In genomic region chr13:21789925-21790324, GRCm38 (mm10) we compare ENCODE assay signal across 18 mouse cellular contexts. TPM values are rescaled to one million over a fixed set of nuclear protein-coding genes. Genes with fewer than 3 reads are reported as not detected.
DNase-seq lines count a peak whose midpoint lies in the region; ATAC-seq and TF ChIP-seq lines count a peak whose summit lies in the region.
"Had no signal": no experiment of that assay in that cellular context is flagged by ENCODE, and none has a peak within 500 bp of the region (broad histone marks: within the 10 kb centered on the region; RNA-seq: fewer than 3 reads in every experiment).

No protein-coding gene starts in this region.

- H3K27me3 ChIP-seq in kidney, embryonic 15.5 days = no peaks in the 10 kb centered on the region
- no peaks in the 10 kb centered on the region for H3K27me3 ChIP-seq in testis, adult 2 months (ENCODE audit: control insufficient read depth, insufficient read depth, low read length)
- H3K27me3 ChIP-seq in embryonic facial prominence, embryonic 10.5 days (replicated peaks; ENCODE audit: low read depth, poor library complexity, severe bottlenecking) = no peaks in the 10 kb centered on the region
- H3K27me3 ChIP-seq: embryonic facial prominence, embryonic 15.5 days; heart, embryonic 13.5 days had no signal

- peaks cover 24% of the 10 kb centered on the region for H3K4me1 ChIP-seq in kidney, embryonic 15.5 days
- peaks cover 2% of the 10 kb centered on the region; the same call in 1 of the 2 replicates for H3K4me1 ChIP-seq in testis, adult 2 months (ENCODE audit: control insufficient read depth, insufficient read depth, low read length)
- peaks cover 31% of the 10 kb centered on the region for H3K4me1 ChIP-seq in embryonic facial prominence, embryonic 10.5 days

- 47% methylated on average over 6 of the region's 6 CpGs for WGBS in kidney, embryonic 15.5 days
- WGBS in embryonic facial prominence, embryonic 10.5 days = 55% methylated on average over 6 of the region's 6 CpGs

- H3K9ac ChIP-seq in kidney, embryonic 15.5 days = no peak overlapping the region
- H3K9ac ChIP-seq: embryonic facial prominence, embryonic 15.5 days had no signal

- H3K27ac ChIP-seq in kidney, embryonic 15.5 days = peak overlapping the region; percentile 45; the same call in 1 of the 2 replicates
- H3K27ac ChIP-seq in testis, adult 2 months (ENCODE audit: control insufficient read depth, insufficient read depth, low read depth, low read length) = no peak overlapping the region
- H3K27ac ChIP-seq in embryonic facial prominence, embryonic 10.5 days (replicated peaks) = peak overlapping the region; percentile 89
- H3K27ac ChIP-seq: embryonic facial prominence, embryonic 15.5 days; hindbrain, postnatal 0 days had no signal

- H3K9me3 ChIP-seq in kidney, embryonic 15.5 days (replicated peaks) = no peaks in the 10 kb centered on the region
- H3K9me3 ChIP-seq in embryonic facial prominence, embryonic 10.5 days = no peaks in the 10 kb centered on the region
- H3K9me3 ChIP-seq: embryonic facial prominence, embryonic 15.5 days; G1E; heart, embryonic 13.5 days had no signal

- TF ChIP-seq POLR2A in testis, adult 2 months (IDR thresholded peaks at IDR 0.05; ENCODE audit: control insufficient read depth, low read depth, low read length) = no peak

- DNase-seq in kidney, postnatal 4 days = no peak
- DNase-seq in testis, postnatal 14 days (ENCODE audit: low spot score) = no peak
- no peak for DNase-seq in embryonic facial prominence, embryonic 10.5 days (ENCODE audit: low spot score)
- no peak for DNase-seq in neural tube, embryonic 10.5 days (ENCODE audit: extremely low spot score, low spot score)
- no peak for DNase-seq in MN1 (ENCODE audit: low spot score)
- DNase-seq: cerebellum, adult 11 months; cerebellum, postnatal 36 days; heart, postnatal 4 days; kidney, adult 2 months had no signal

- no peaks in the 10 kb centered on the region for H3K36me3 ChIP-seq in kidney, embryonic 15.5 days
- no peaks in the 10 kb centered on the region for H3K36me3 ChIP-seq in testis, adult 2 months (ENCODE audit: control insufficient read depth, insufficient read depth, low read length)
- H3K36me3 ChIP-seq in embryonic facial prominence, embryonic 10.5 days (replicated peaks) = no peaks in the 10 kb centered on the region
- H3K36me3 ChIP-seq: embryonic facial prominence, embryonic 15.5 days; G1E; heart, embryonic 13.5 days had no signal

- ATAC-seq in kidney, embryonic 15.5 days (replicated peaks; ENCODE audit: low FRiP score) = no peak
- ATAC-seq: CD4-positive, CD25-positive, alpha-beta regulatory T cell, adult 4 months; forebrain, embryonic 16.5 days; hindbrain, postnatal 0 days had no signal

- H3K4me3 ChIP-seq in kidney, embryonic 15.5 days (replicated peaks) = no peak overlapping the region
- peak overlapping the region; percentile 63 for H3K4me3 ChIP-seq in testis, adult 2 months (ENCODE audit: control insufficient read depth, low read depth, low read length)
- no peak overlapping the region for H3K4me3 ChIP-seq in embryonic facial prominence, embryonic 10.5 days

- H3K4me2 ChIP-seq in kidney, embryonic 15.5 days = no peak overlapping the region

- TF ChIP-seq CTCF in testis, adult 2 months (IDR thresholded peaks at IDR 0.05; ENCODE audit: control insufficient read depth, insufficient read depth, insufficient replicate concordance, low read depth, low read length) = no peak

RNA-seq across cellular contexts. Expression of gene Hist1h2bp, which starts 2.7 kb away (rescaled TPM):
- polyA plus RNA-seq in kidney, embryonic 15.5 days (2015; fragmentation: Nextera tagmentation; extraction: Ambion mirVana) = 1.8 and 3.8 TPM in 2 replicates
- polyA plus RNA-seq in testis, adult 2 months (2012; rRNA removed) = 155 and 156 TPM in 2 replicates
- polyA plus RNA-seq in embryonic facial prominence, embryonic 10.5 days (2016; fragmentation: Nextera tagmentation; extraction: Ambion mirVana) = 3.1 and 3.2 TPM in 2 replicates
- polyA plus RNA-seq: CD4-positive, CD25-positive, alpha-beta regulatory T cell, adult 4 months; hindbrain, postnatal 0 days; kidney, adult 2 months had no signal

RNA-seq across cellular contexts. Expression of gene Hist1h2an, which starts 2.9 kb away (rescaled TPM):
- polyA plus RNA-seq in kidney, embryonic 15.5 days (2015; fragmentation: Nextera tagmentation; extraction: Ambion mirVana) = 7.2 and 7.4 TPM in 2 replicates
- polyA plus RNA-seq in testis, adult 2 months (2012; rRNA removed) = 1.8 and 2.1 TPM in 2 replicates
- 10.9 and 18.0 TPM in 2 replicates for polyA plus RNA-seq in embryonic facial prominence, embryonic 10.5 days (2016; fragmentation: Nextera tagmentation; extraction: Ambion mirVana)
- polyA plus RNA-seq: midbrain, postnatal 0 days had no signal

RNA-seq across cellular contexts. Expression of gene Hist1h3i, which starts 6.8 kb away (rescaled TPM):
- polyA plus RNA-seq in kidney, embryonic 15.5 days (2015; fragmentation: Nextera tagmentation; extraction: Ambion mirVana) = 134 and 151 TPM in 2 replicates
- 5.8 and 7.4 TPM in 2 replicates for polyA plus RNA-seq in testis, adult 2 months (2012; rRNA removed)
- polyA plus RNA-seq in embryonic facial prominence, embryonic 10.5 days (2016; fragmentation: Nextera tagmentation; extraction: Ambion mirVana) = 102 and 103 TPM in 2 replicates
- polyA plus RNA-seq: CD4-positive, CD25-positive, alpha-beta regulatory T cell, adult 4 months had no signal

RNA-seq across cellular contexts. Expression of gene Hist1h1b, which starts 9.5 kb away (rescaled TPM):
- polyA plus RNA-seq in kidney, embryonic 15.5 days (2015; fragmentation: Nextera tagmentation; extraction: Ambion mirVana) = 24.0 and 28.9 TPM in 2 replicates
- 0.36 TPM in 1 of 2 replicates, not detected in the other for polyA plus RNA-seq in testis, adult 2 months (2012; rRNA removed)
- 34.8 and 36.2 TPM in 2 replicates for polyA plus RNA-seq in embryonic facial prominence, embryonic 10.5 days (2016; fragmentation: Nextera tagmentation; extraction: Ambion mirVana)
- polyA plus RNA-seq: kidney, adult 2 months had no signal

RNA-seq across cellular contexts. Expression of gene Hist1h2bq, which starts 20.1 kb away (rescaled TPM):
- polyA plus RNA-seq in kidney, embryonic 15.5 days (2015; fragmentation: Nextera tagmentation; extraction: Ambion mirVana) = 19.6 and 28.7 TPM in 2 replicates
- polyA plus RNA-seq in testis, adult 2 months (2012; rRNA removed) = 28.8 and 32.6 TPM in 2 replicates
- 21.7 and 23.9 TPM in 2 replicates for polyA plus RNA-seq in embryonic facial prominence, embryonic 10.5 days (2016; fragmentation: Nextera tagmentation; extraction: Ambion mirVana)

Comparison
In these comparisons a context has a peak if more than half of its experiments do, and no peak if none do; other contexts are left out.
1. RNA of gene Hist1h2bp, which starts 2.7 kb away (polyA plus RNA-seq): 155 to 156 TPM in testis, adult 2 months; 3.1 to 3.2 TPM in embryonic facial prominence, embryonic 10.5 days and 1.8 to 3.8 TPM in kidney, embryonic 15.5 days; every median in the first group is over 10 times any median in the second.
2. RNA of gene Hist1h3i, which starts 6.8 kb away (polyA plus RNA-seq): 134 to 151 TPM in kidney, embryonic 15.5 days and 102 to 103 TPM in embryonic facial prominence, embryonic 10.5 days; 5.8 to 7.4 TPM in testis, adult 2 months; every median in the first group is over 10 times any median in the second.